Mouse (Mus musculus) liver, embryonic 16.5 days (tissue): Measurements from ENCODE around the gene Zswim3. TPM values are rescaled to one million over a fixed set of nuclear protein-coding genes. Genes with fewer than 3 reads are reported as not detected.
"Not testable (repeated sequence)": the region's sequence is repeated elsewhere in the genome, so short reads cannot be mapped to it uniquely, and the experiment has no call there.

Source experiments
- ATAC-seq: fragments of 200-750 bp; cut with Nextera tagmentation; 2 replicates; pipeline ENCODE4 v1.8.0; 2017; ENCODE audit warnings: low read depth, mild to moderate bottlenecking, moderate number of reproducible peaks, moderate library complexity
- H3K27ac ChIP-seq: fragments of 300-500 bp; sonication (generic); 2 replicates; pipeline ENCODE4 v1.5.1; 2014; ENCODE audit warnings: mild to moderate bottlenecking, low read length
- H3K27me3 ChIP-seq: fragments of 300-500 bp; sonication (generic); 2 replicates; pipeline ENCODE4 v1.6.1; 2014; ENCODE audit warnings: low read depth, low read length, mixed read lengths; ENCODE audit not compliant: control insufficient read depth, insufficient read depth
- H3K36me3 ChIP-seq: fragments of 300-500 bp; sonication (generic); 2 replicates; pipeline ENCODE4 v1.6.1; 2014; ENCODE audit warnings: mild to moderate bottlenecking; ENCODE audit not compliant: control insufficient read depth, insufficient read depth
- H3K4me1 ChIP-seq: fragments of 300-500 bp; sonication (generic); 2 replicates; pipeline ENCODE4 v1.6.1; 2014; ENCODE audit warnings: low read depth, low read length, mixed read lengths; ENCODE audit not compliant: control insufficient read depth
- H3K4me2 ChIP-seq: fragments of 300-500 bp; sonication (generic); 2 replicates; pipeline ENCODE4 v1.6.1; 2014; ENCODE audit warnings: low read depth, low read length, mixed read lengths
- H3K4me3 ChIP-seq: fragments of 300-500 bp; sonication (generic); 2 replicates; pipeline ENCODE4 v1.5.1; 2014; ENCODE audit warnings: low read depth, mild to moderate bottlenecking, low read length
- H3K9ac ChIP-seq: fragments of 300-500 bp; sonication (generic); 2 replicates; pipeline ENCODE4 v1.6.1; 2014; ENCODE audit warnings: low read depth, low read length
- H3K9me3 ChIP-seq: fragments of 300-500 bp; sonication (generic); replicated peaks from 2 replicates; pipeline ENCODE4 v1.6.1; 2016; ENCODE audit warnings: low read length; ENCODE audit not compliant: control insufficient read depth
- WGBS: fragments of 180-500 bp; shearing (Covaris S2); extraction: QIAGEN DNeasy Blood & Tissue Kit; methylation state at CpG from one replicate; pipeline ENCODE4 v1.1.7; 2014; ENCODE audit not compliant: insufficient replicate concordance; 5-methylcytosine and 5-hydroxymethylcytosine counted together
- polyA plus RNA-seq: library from polyadenylated mRNA; unstranded; fragments of >200 nt; fragmentation: Nextera tagmentation; extraction: Ambion mirVana; gene quantifications from 2 replicates; pipeline ENCODE4 v1.2.1, GENCODE M21; 2015

Zswim3 gene
- polyA plus RNA-seq, 1 experiment from 2014 or later = 4.3 TPM

- H3K4me3 ChIP-seq = no peak overlapping the region; the same call in 1 of the 2 replicates
- ATAC-seq = no peak
- no peak overlapping the region for H3K4me2 ChIP-seq
- H3K27me3 ChIP-seq = no peaks in the 10 kb centered on the region
- no peak overlapping the region for H3K9ac ChIP-seq
- WGBS = 92% methylated on average over 4 of the region's 4 CpGs
- no peaks in the 10 kb centered on the region for H3K9me3 ChIP-seq
- H3K4me1 ChIP-seq = peaks cover 22% of the 10 kb centered on the region
- no peaks in the 10 kb centered on the region; the same call in none of the 2 replicates for H3K36me3 ChIP-seq
- no peak overlapping the region for H3K27ac ChIP-seq
These were observed 30.3 kb downstream of the Zswim3 start for GRCm38 (mm10) chr2:164835164-164835563.

- no peak for ATAC-seq
- no peaks in the 10 kb centered on the region for H3K9me3 ChIP-seq
- no peaks in the 10 kb centered on the region for H3K36me3 ChIP-seq
- no peak overlapping the region for H3K27ac ChIP-seq
- 39% methylated on average over 3 of the region's 3 CpGs for WGBS
- no peak overlapping the region for H3K4me3 ChIP-seq
- H3K4me1 ChIP-seq = no peaks in the 10 kb centered on the region
- H3K27me3 ChIP-seq = no peaks in the 10 kb centered on the region
- H3K9ac ChIP-seq = no peak overlapping the region
- H3K4me2 ChIP-seq = no peak overlapping the region
These were observed 40.9 kb downstream of the Zswim3 start for GRCm38 (mm10) chr2:164845782-164846181.

GRCm38 (mm10) chr2:164850061-164850460, 45.2 kb downstream of the Zswim3 start:
- H3K4me2 ChIP-seq = no peak overlapping the region
- H3K27me3 ChIP-seq = peaks cover 10% of the 10 kb centered on the region
- H3K4me3 ChIP-seq = no peak overlapping the region
- H3K9ac ChIP-seq = no peak overlapping the region
- no peak overlapping the region for H3K27ac ChIP-seq
- 64% methylated on average over 8 of the region's 8 CpGs for WGBS
- no peak for ATAC-seq
- H3K9me3 ChIP-seq = no peaks in the 10 kb centered on the region
- H3K4me1 ChIP-seq = no peaks in the 10 kb centered on the region
- no peaks in the 10 kb centered on the region for H3K36me3 ChIP-seq

GRCm38 (mm10) chr2:164855572-164855971, 50.7 kb downstream of the Zswim3 start:
- not testable (repeated sequence) for H3K27ac ChIP-seq, ATAC-seq, H3K36me3 ChIP-seq, H3K4me2 ChIP-seq, H3K4me1 ChIP-seq, H3K4me3 ChIP-seq, H3K9me3 ChIP-seq, H3K9ac ChIP-seq
- 71% methylated on average over 5 of the region's 5 CpGs for WGBS
- H3K27me3 ChIP-seq = peaks cover 46% of the 10 kb centered on the region

- WGBS = 2% methylated on average over 42 of the region's 42 CpGs
- Histone ChIP-seq H3K36me3 (no peaks in the 10 kb centered on the region), H3K4me2 (peak overlapping the region; percentile 51), H3K27ac (no peak overlapping the region), H3K9me3 (no peaks in the 10 kb centered on the region), H3K27me3 (peaks cover 46% of the 10 kb centered on the region), H3K9ac (no peak overlapping the region), H3K4me3 (peak overlapping the region; percentile 45), H3K4me1 (no peaks in the 10 kb centered on the region; the same call in 1 of the 2 replicates)
- no peak for ATAC-seq
These were observed 51.6 kb downstream of the Zswim3 start for GRCm38 (mm10) chr2:164856309-164857100.

- Histone ChIP-seq H3K27ac (no peak within 1 kb of the TSS), H3K9me3 (no peaks in the 10 kb centered on the region), H3K4me3 (peak within 1 kb of the TSS; percentile 45), H3K4me2 (peak within 1 kb of the TSS; percentile 51), H3K36me3 (no peaks in the 10 kb centered on the region), H3K27me3 (peaks cover 46% of the 10 kb centered on the region), H3K4me1 (peaks cover 3% of the 10 kb centered on the region), H3K9ac (no peak within 1 kb of the TSS)
- under 1% methylated on average over 44 of the region's 47 CpGs for WGBS
- no peak for ATAC-seq
These were observed 52.4 kb downstream of the Zswim3 start, which contains the start of gene Pltp for GRCm38 (mm10) chr2:164857101-164857821. TSS of gene Pltp (minus strand) at chr2:164857711.

- Histone ChIP-seq H3K9ac (no peak overlapping the region), H3K36me3 (no peaks in the 10 kb centered on the region), H3K4me1 (peaks cover 3% of the 10 kb centered on the region), H3K9me3 (no peaks in the 10 kb centered on the region), H3K4me2 (peak overlapping the region; percentile 51), H3K27me3 (peaks cover 46% of the 10 kb centered on the region), H3K27ac (no peak overlapping the region), H3K4me3 (peak overlapping the region; percentile 45)
- 7% methylated on average over 19 of the region's 19 CpGs for WGBS
- no peak for ATAC-seq
These were observed 53.1 kb downstream of the Zswim3 start for GRCm38 (mm10) chr2:164857842-164858553.

- Histone ChIP-seq H3K4me2 (peak overlapping the region; percentile 10; the same call in 1 of the 2 replicates), H3K36me3 (no peaks in the 10 kb centered on the region), H3K9me3 (no peaks in the 10 kb centered on the region), H3K9ac (no peak overlapping the region), H3K4me1 (peaks cover 3% of the 10 kb centered on the region), H3K27ac (no peak overlapping the region), H3K4me3 (no peak overlapping the region), H3K27me3 (peaks cover 45% of the 10 kb centered on the region)
- 36% methylated on average over 2 of the region's 2 CpGs for WGBS
- ATAC-seq = no peak
These were observed 54.3 kb downstream of the Zswim3 start for GRCm38 (mm10) chr2:164859155-164859554.
